Mouse (Mus musculus): ENCODE results near the gene Gm5624.
"Not testable (repeated sequence)": the region's sequence is repeated elsewhere in the genome, so short reads cannot be mapped to it uniquely, and the experiment has no call there.

DNA sequence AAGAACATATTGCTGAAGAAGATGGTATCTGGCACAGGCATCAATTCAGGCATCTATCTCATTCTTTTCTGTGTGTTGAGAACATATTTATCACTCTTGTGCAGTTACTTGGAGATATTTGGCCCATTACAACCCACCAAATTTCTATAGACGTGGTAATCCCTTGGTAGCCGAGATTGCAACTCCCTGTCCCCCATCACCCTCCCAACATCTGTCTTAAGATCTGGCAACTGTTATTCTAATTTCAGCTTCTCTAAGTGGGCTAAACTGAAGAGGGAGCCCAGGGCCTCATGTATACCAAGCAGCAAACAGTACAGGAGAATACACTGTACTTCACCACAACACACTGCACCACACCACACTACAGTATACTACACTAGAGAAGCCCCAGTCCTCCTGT is 36.0 kb downstream of the Gm5624 start:
- TF ChIP-seq GATA1, TAL1 (IDR thresholded peaks at IDR 0.05; ENCODE audit: low read length): not testable (repeated sequence)
